Mouse (Mus musculus) limb, embryonic 10.5 days (tissue): Measurements from ENCODE around the gene Fat2. TPM values are rescaled to one million over a fixed set of nuclear protein-coding genes. Genes with fewer than 3 reads are reported as not detected.

ENCODE experiments used
- DNase-seq: peaks from one replicate; pipeline ENCODE4 v3.0.0-alpha.2; 2017; ENCODE audit warnings: low spot score
- H3K27ac ChIP-seq: fragments of 300-500 bp; sonication (generic); 2 replicates; pipeline ENCODE4 v1.5.1; 2016; ENCODE audit warnings: mild to moderate bottlenecking
- H3K27me3 ChIP-seq: fragments of 300-500 bp; sonication (generic); 2 replicates; pipeline ENCODE4 v1.6.1; 2016; ENCODE audit warnings: low read depth, mild to moderate bottlenecking; ENCODE audit not compliant: poor library complexity, severe bottlenecking
- H3K36me3 ChIP-seq: fragments of 300-500 bp; sonication (generic); 2 replicates; pipeline ENCODE4 v1.6.1; 2016; ENCODE audit warnings: mild to moderate bottlenecking, moderate library complexity
- H3K4me1 ChIP-seq: fragments of 300-500 bp; sonication (generic); 2 replicates; pipeline ENCODE4 v1.6.1; 2016
- H3K4me3 ChIP-seq: fragments of 300-500 bp; sonication (generic); 2 replicates; pipeline ENCODE4 v1.5.1; 2016; ENCODE audit warnings: mild to moderate bottlenecking, moderate library complexity
- H3K9me3 ChIP-seq: fragments of 300-500 bp; sonication (generic); replicated peaks from 2 replicates; pipeline ENCODE4 v1.6.1; 2016; ENCODE audit warnings: mild to moderate bottlenecking
- WGBS: fragments of 180-500 bp; shearing (Covaris S2); methylation state at CpG from one replicate; pipeline ENCODE4 v1.1.7; 2016; 5-methylcytosine and 5-hydroxymethylcytosine counted together
- polyA plus RNA-seq: library from polyadenylated mRNA; unstranded; fragments of >200 nt; fragmentation: Nextera tagmentation; extraction: Ambion mirVana; gene quantifications from 2 replicates; pipeline ENCODE4 v1.2.1, GENCODE M21; 2016

The Fat2 gene
- 0.20 TPM in 2 replicates for polyA plus RNA-seq

DNA sequence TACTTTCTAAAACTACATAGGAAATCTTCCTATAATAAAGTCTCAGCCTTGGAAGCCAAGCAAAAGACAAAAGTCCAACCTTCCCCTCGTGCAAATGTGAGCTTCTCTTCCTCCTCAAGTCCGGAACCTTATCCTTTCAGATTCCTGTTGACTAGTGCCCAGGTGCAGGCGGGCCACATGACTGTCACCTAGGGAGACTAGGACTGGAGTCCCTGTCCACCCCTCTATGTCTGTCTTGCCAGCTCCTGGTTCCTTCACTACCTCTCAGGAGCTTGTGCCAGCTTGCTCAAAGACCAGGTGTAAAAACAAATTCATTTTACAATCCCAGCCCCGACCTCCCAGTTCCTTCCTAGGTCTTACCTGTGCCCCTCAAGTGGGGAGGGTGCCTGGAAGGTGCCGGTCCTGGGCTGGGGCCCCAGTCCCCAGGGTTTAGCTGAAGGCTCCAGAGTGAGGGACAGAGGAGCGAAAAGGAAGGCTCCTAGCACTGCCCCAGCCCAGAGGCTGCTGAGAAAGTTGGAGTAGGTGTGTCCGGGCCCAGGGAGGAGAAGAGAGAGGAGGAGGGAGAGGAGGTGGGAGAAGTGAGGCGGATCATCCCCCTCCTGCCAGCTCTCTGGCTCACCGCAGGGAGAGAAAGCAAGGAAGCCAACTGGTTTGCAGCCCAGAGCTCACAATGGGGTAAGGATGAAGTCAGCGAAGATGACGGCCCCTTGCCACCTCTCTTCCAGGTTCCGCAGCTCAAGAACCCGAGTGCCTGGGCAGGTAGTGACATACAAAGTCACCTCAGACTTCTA, at the start of gene Fat2:
Fat2 (minus strand) TSS at position 464 of the 791 bp plus-strand sequence.
- Histone ChIP-seq H3K27me3 (peaks cover 4% of the 10 kb centered on the region; the same call in 1 of the 2 replicates), H3K27ac (no peak within 1 kb of the TSS), H3K4me1 (0 out of 2 replicates have a peak, but pooled peaks cover 3% of the 10 kb centered on the region), H3K4me3 (no peak within 1 kb of the TSS), H3K36me3 (no peaks in the 10 kb centered on the region), H3K9me3 (no peaks in the 10 kb centered on the region)
- DNase-seq = no peak
- 38% methylated on average over 13 of the region's 13 CpGs for WGBS

DNA sequence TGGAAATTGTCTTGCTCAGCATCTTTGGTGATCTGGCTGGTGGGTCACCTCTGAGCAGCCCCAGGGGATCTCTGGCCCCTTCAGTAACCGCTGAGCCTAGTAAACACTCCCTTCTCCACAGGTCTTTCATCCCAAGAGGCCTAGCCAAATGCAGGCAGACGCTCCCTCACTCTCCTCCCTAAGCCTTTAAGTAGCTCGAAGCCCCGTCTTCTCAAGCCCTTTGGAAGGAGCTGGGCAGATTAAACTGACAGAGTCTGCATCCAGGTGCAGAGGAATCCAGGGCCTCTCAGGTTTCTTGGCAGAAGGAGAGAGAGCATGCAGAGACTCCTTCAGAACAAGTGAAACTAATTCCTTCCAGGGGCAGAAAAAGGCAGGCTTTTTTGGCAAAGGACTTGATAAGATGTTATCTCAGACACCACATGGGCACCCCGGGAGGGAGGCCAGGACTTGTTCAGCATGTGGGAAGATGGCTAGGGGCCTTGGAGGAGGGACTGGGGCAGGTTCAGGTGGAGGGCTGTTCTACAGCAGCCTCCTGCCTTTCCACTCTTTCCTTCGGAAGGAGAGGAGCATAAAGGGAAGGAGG, 47.2 kb upstream of the Fat2 start:
- peaks cover 6% of the 10 kb centered on the region; the same call in 1 of the 2 replicates for H3K27me3 ChIP-seq
- H3K4me3 ChIP-seq = no peak overlapping the region
- no peaks in the 10 kb centered on the region for H3K36me3 ChIP-seq
- peaks cover 12% of the 10 kb centered on the region; the same call in 1 of the 2 replicates for H3K4me1 ChIP-seq
- DNase-seq = no peak
- no peaks in the 10 kb centered on the region for H3K9me3 ChIP-seq
- WGBS = 36% methylated on average over 6 of the region's 6 CpGs
- no peak overlapping the region for H3K27ac ChIP-seq

DNA sequence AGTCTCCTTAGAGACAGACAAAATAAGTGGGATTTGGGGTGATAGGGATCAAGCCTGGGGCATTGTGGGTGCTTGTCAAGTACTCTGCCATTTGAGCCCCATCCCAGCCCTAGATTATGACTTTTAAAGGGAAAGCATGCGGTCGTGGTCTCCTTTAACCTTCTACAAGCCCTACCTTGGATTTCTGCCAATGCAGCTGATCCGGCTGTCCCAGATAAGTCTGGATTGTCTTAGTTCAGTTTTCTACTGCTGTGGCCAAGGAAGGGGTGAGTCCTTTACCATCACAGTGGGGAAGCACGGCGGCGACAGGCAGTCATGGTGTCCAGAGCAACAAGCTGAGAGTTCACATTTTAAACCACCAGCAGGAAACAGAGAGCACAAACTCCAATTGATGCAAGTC, 44.5 kb upstream of the Fat2 start:
- Histone ChIP-seq H3K27me3 (peaks cover 6% of the 10 kb centered on the region; the same call in 1 of the 2 replicates), H3K4me3 (no peak overlapping the region), H3K27ac (no peak overlapping the region), H3K36me3 (no peaks in the 10 kb centered on the region), H3K4me1 (no peaks in the 10 kb centered on the region), H3K9me3 (no peaks in the 10 kb centered on the region)
- 90% methylated on average over 6 of the region's 6 CpGs for WGBS
- no peak for DNase-seq

DNA sequence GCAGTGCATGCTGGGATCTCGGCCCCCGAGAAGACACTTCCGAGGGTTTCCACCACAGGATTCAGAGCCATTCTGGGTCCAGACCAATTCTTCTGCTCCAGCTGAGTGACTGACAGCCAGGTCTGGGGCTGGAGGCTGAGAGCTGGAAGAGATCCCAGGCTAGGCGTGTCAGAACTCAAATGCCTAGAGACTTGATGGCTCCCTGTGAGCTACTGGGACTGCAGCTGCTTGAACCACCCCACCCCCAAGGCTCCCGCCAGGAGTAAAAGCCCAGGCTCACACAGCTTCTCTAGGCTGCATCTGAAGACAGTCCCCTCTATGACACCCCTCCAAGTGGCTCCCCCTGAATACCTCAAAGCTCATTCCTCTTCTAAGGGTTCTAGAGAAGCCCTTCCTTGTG, 42.0 kb upstream of the Fat2 start:
- Histone ChIP-seq H3K27me3 (peaks cover 13% of the 10 kb centered on the region; the same call in 1 of the 2 replicates), H3K27ac (no peak overlapping the region), H3K4me3 (no peak overlapping the region), H3K4me1 (no peaks in the 10 kb centered on the region), H3K9me3 (no peaks in the 10 kb centered on the region), H3K36me3 (no peaks in the 10 kb centered on the region)
- DNase-seq = no peak
- 69% methylated on average over 5 of the region's 5 CpGs for WGBS

DNA sequence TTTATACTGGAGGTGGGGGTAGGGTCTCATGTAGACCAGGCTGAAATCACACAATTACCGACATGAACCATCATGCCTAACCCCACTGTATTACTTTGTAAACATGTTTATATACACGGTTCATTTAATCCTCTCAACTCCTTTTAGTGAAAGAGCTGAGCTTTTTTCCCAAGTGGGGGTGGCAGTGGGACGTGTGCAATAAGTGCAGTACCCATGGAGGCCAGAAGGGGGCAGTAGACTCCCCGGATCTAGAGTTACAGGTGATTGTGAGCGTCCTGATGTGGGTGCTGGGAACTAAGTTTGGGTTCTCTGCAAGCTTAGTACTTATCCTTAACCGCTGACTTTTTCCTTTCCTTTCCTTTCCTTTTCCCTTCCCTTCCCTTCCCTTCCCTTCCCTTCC, 37.5 kb upstream of the Fat2 start:
- no peak for DNase-seq
- H3K27me3 ChIP-seq = peaks cover 13% of the 10 kb centered on the region; the same call in 1 of the 2 replicates
- 0 out of 2 replicates have a peak, but pooled peaks cover 4% of the 10 kb centered on the region for H3K4me1 ChIP-seq
- WGBS = 52% methylated on average over 6 of the region's 6 CpGs
- H3K9me3 ChIP-seq = no peaks in the 10 kb centered on the region
- no peak overlapping the region for H3K27ac ChIP-seq
- no peaks in the 10 kb centered on the region for H3K36me3 ChIP-seq
- no peak overlapping the region for H3K4me3 ChIP-seq

DNA sequence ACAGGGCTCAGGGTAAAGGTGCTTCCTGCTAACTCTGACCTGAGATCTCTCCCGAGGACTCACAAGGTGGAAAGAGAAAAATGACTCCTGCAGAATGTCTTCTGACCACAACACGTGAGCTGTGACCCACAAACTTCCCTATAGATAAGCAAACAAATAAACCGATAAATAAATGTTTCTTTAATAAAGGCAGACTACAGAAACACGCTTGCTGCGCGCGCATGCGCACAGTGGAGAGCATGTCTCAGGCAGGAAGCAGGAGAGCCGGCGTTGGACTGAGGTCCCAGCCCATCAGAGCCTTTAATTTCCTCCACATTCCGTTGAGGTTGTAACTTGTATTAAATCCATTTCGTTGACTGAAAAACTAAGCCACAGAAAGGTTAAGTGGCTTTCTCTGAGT, 37.0 kb upstream of the Fat2 start:
- no peak overlapping the region for H3K27ac ChIP-seq
- WGBS = 87% methylated on average over 12 of the region's 12 CpGs

DNA sequence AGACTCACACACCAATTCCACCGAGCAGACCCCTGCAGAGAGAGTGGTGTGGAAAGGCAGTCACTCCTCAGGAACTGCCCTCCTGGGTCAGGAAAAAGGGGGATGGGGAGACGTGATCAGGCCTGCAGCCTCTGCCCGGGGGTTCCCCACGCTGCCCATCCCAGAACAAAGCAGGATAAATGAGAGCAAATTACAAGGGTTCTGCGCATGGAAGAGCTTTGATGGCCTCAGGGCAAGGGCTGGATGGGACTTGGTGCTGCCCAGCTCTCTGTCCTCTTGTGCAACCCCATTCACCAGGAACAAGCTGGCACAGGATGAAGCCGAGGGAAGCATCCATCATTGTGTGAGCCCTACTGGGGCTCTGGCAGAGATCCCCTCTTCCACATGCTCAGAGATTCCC, 35.6 kb upstream of the Fat2 start:
- Histone ChIP-seq H3K27ac (no peak overlapping the region), H3K4me3 (no peak overlapping the region), H3K36me3 (no peaks in the 10 kb centered on the region), H3K4me1 (0 out of 2 replicates have a peak, but pooled peaks cover 7% of the 10 kb centered on the region), H3K9me3 (no peaks in the 10 kb centered on the region), H3K27me3 (peaks cover 17% of the 10 kb centered on the region; the same call in 1 of the 2 replicates)
- no peak for DNase-seq
- 55% methylated on average over 6 of the region's 6 CpGs for WGBS

More for the DNA sequence above, 37.0 kb upstream of the Fat2 start:
- Histone ChIP-seq H3K4me1 (0 out of 2 replicates have a peak, but pooled peaks cover 4% of the 10 kb centered on the region), H3K36me3 (no peaks in the 10 kb centered on the region), H3K9me3 (no peaks in the 10 kb centered on the region), H3K27me3 (peaks cover 13% of the 10 kb centered on the region; the same call in 1 of the 2 replicates), H3K4me3 (no peak overlapping the region)
- DNase-seq = no peak

DNA sequence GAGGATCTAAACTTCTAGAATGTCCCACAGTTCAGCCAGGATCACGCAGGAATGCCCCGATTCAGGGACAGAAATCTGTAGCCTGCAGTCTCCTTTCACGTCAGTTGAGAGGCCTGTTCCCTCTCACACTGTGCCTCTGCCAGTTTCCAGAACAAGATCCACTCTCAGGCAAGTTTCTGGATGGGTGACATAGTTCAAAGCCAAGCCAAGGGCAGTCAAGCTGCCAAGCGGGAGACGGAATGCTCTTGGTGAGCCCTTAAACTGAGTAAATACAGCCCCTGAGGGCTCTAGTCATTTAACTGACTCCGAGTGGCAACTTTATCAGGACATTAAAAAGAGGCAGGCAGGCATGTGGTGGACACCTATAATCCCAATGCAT, 32.7 kb upstream of the Fat2 start:
- no peaks in the 10 kb centered on the region for H3K36me3 ChIP-seq
- no peak overlapping the region for H3K27ac ChIP-seq
- no peak overlapping the region for H3K4me3 ChIP-seq
- peaks cover 18% of the 10 kb centered on the region; the same call in 1 of the 2 replicates for H3K27me3 ChIP-seq
- peaks cover 33% of the 10 kb centered on the region for H3K4me1 ChIP-seq
- 65% methylated on average over 6 of the region's 6 CpGs for WGBS
- no peak for DNase-seq
- H3K9me3 ChIP-seq = no peaks in the 10 kb centered on the region

DNA sequence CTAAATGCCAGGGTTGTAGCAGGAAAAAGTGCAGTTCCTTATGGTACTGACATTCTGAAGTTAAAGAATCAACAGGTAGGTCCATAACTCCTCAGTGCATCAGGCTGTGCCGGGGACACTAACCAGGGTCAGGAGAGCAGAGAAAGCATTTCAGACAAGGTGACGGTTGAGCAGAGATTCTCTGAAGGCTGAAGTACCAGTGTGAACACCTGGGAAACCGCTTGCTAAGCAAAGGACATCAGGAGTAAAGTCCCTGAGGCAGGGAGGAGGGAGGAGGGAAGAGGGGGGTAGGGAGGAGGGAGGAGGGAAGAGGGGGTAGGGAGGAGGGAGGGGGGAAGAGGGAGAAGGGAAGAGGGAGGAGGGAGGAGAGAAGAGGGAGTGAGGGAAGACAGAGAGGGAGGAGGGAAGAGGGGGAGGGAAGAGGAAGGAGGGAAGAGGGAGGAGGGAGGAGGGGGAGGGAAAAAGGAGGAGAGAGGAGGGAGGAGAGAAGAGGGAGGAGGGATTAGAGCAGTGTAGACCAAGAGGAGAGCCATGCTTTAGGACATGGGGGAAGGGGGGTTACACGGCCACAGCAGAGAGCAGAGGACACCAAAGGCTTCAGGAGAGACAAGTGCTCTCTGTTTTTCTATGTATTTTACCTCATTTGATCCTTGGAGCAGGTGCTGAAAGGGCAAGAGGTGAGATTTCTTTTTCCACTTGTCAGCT, 32.2 kb upstream of the Fat2 start:
- H3K36me3 ChIP-seq = no peaks in the 10 kb centered on the region
- DNase-seq = no peak
- H3K9me3 ChIP-seq = no peaks in the 10 kb centered on the region
- no peak overlapping the region for H3K27ac ChIP-seq
- 70% methylated on average over 4 of the region's 4 CpGs for WGBS
- H3K4me3 ChIP-seq = no peak overlapping the region
- H3K27me3 ChIP-seq = peaks cover 18% of the 10 kb centered on the region; the same call in 1 of the 2 replicates
- H3K4me1 ChIP-seq = peaks cover 33% of the 10 kb centered on the region

DNA sequence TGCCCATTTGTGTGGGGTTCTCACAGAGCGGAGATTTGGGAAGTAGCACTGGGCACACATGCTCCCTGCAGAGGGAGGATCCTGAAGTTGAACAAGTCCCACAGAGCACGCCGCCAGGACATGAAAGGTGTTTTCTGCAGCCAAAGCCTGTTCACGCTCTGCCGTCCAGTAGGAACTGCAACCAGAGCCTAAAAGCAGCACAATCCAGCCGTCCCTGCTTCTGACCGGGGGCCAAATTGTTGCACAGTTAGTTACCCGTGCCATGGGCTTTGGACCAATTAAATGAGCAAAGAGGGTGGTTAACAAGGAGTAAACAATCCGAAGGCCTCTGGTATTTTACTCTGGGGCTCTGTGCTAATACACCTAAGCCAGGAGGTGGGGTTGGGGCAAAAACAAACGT, 31.4 kb upstream of the Fat2 start:
- H3K4me1 ChIP-seq = peaks cover 33% of the 10 kb centered on the region
- 76% methylated on average over 10 of the region's 10 CpGs for WGBS
- peaks cover 18% of the 10 kb centered on the region; the same call in 1 of the 2 replicates for H3K27me3 ChIP-seq
- no peaks in the 10 kb centered on the region for H3K36me3 ChIP-seq
- no peak for DNase-seq
- no peak overlapping the region for H3K27ac ChIP-seq
- H3K4me3 ChIP-seq = no peak overlapping the region
- H3K9me3 ChIP-seq = no peaks in the 10 kb centered on the region

DNA sequence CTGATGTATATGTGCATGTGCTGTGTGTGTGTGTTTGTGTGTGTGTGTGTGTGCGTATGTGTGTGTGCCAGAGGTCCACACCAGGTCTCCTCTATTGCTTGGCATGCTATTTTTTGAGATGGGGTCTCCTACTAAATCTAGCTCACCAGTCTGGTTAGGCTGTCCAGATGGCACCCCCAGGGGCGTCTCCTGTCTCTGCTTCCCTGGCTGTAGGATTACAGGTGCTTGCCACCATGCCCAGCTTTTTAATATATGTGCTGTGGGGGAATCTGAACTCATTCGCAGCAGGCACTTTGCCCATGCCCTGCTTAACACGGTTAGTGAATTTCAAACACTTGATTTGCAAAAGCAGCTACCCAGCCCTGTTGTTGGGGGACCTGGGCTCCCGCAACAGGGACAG, 29.5 kb upstream of the Fat2 start:
- no peaks in the 10 kb centered on the region for H3K9me3 ChIP-seq
- WGBS = 80% methylated on average over 5 of the region's 5 CpGs
- no peak overlapping the region for H3K27ac ChIP-seq
- DNase-seq = no peak
- no peak overlapping the region for H3K4me3 ChIP-seq
- peaks cover 28% of the 10 kb centered on the region for H3K4me1 ChIP-seq
- H3K36me3 ChIP-seq = no peaks in the 10 kb centered on the region
- peaks cover 18% of the 10 kb centered on the region; the same call in 1 of the 2 replicates for H3K27me3 ChIP-seq

DNA sequence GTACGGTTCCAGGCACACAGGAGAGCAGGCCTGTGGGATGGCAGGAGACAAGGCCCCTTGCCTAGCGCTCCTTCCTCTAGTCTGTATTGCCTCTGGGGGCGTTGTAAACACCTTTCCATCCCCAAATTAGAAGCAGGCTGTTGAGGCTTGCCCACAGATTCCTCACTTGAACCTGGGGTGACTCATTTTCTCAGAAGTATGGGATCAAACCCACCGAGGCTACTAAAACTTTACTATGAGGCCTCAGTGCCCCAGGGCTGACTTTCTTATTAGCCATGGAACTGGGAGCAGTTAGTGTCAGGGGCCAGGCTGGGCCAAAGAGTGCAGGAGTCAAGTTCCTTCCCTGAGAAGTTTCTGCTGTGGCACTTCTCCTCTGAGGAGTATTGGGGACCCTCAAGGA, 28.9 kb upstream of the Fat2 start:
- H3K4me1 ChIP-seq = peaks cover 28% of the 10 kb centered on the region
- H3K9me3 ChIP-seq = no peaks in the 10 kb centered on the region
- 32% methylated on average over 4 of the region's 4 CpGs for WGBS
- no peak overlapping the region for H3K4me3 ChIP-seq
- DNase-seq = peak; percentile 41
- H3K27ac ChIP-seq = 0 out of 2 replicates have a peak overlapping the region, but pooled peaks have one; percentile 48
- H3K36me3 ChIP-seq = no peaks in the 10 kb centered on the region
- peaks cover 18% of the 10 kb centered on the region; the same call in 1 of the 2 replicates for H3K27me3 ChIP-seq
